Mouse (Mus musculus): ENCODE data around the gene 9830107B12Rik.

Gene 9830107B12Rik

DNA sequence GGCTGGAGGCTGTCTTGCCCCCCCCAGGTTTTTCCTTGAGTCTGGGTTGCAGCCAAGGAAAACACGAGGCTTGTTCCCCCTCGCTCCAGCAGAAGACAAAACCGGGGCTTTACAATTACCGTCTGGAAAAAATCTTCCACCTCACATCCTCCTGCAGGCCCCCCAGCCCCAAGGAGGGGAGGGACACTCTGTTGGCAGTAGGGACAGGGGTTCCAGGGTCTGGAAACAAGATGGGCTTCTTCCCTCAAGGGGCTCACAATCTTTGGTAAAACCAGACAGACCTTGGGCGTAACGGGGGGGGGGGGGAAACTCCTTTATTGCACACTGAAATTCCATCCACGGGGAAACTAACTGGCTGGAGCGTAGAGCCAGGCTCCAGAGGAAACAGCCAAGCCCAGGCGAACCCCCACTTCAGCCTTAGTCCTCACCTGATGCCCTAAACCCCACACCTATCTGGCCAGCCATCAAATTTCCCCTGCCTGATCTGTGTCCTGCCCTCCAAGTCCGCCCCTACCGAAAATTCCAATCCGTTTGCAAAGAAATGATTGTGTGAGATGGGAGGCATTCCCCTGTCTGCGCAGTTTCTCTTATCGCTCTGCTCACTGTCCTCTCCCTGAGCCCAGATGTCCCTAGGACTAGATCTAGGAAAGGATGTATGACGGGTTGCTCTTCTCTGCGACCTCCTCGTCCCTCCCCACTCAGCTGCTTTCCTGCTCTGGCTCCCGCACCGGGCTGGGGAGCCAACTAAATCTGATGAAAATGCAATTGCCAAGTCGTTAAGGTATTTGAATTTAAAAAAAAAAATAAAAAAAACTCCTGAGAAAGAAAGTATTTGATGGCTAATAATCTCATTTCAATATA, 51.0 kb downstream of the 9830107B12Rik start:
- no peak for DNase-seq (ENCODE audit: extremely low read depth, low read depth)

DNA sequence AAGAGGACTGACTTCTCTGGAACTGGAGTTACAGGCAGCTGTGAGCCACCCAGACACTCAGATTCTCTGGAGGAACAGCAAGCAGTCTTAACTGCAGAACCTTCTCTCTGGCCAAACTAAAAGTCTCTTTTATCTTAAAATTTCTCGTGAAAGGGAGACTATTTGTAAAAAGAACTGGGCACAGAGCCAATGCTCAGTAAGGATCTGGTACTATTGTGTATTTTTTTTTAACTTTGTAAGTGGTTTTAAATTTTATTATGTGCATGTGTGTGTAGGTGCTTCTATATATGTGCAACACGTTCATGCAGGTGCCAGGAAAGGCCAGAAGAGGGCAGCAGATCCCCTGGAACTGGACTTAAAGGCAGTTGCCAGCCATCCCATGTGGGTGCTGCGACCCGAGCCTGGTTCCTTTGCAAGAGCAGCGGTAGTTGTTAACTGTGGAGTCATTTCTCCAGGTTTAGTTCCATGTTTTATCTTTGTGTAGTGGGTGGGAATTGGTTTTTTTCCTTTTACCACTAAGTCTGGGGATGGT, 52.7 kb downstream of the 9830107B12Rik start:
- no peak for DNase-seq (ENCODE audit: extremely low read depth, low read depth)

DNA sequence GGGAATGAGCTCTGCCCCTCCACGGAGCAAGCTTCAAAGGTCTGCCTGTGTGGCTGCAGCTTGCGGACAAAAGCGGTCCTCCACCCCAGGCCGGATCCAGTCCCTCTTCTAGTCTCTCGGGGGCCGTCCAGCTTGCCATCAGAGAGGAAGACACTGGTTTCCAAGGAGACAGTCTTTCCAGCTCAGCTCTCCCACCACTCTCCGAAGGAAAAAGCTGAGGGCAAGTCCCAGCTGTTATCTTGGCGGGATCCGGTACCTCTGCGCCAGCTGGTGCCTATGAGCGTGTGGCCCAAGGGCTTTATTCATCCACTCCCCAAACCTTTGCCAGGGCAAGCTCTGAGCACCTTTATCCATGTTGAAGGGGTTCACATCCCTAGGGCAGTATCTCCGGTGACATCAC, 55.8 kb downstream of the 9830107B12Rik start:
- no peak for DNase-seq (ENCODE audit: extremely low read depth, low read depth)

DNA sequence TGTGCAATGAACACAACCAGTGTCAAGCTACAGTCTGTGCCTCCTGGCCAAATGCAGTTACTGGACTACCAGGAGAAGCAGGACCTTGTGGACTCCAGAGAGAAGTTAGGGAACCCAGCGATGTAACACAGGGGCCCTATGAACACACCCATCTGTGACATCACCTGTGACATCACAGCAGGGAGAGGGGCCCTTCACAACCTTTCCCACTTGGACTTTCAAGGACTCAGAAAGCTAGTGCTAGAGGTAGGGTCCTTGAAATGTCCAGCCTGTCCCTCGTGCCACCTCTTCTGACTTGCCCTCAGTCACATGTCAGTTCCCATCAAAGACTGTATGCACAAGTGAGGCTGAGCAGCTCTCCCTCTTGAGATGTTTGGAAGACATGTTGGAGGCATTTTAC, 56.6 kb downstream of the 9830107B12Rik start:
- no peak for DNase-seq (ENCODE audit: extremely low read depth, low read depth)

GRCm38 (mm10) chr17:48089019-48089418, 57.0 kb downstream of the 9830107B12Rik start, which contains the start of gene 1700067P10Rik:
Gene 1700067P10Rik, plus strand, starts transcription at chr17:48089319.
- DNase-seq (ENCODE audit: extremely low read depth, low read depth) = no peak

DNA sequence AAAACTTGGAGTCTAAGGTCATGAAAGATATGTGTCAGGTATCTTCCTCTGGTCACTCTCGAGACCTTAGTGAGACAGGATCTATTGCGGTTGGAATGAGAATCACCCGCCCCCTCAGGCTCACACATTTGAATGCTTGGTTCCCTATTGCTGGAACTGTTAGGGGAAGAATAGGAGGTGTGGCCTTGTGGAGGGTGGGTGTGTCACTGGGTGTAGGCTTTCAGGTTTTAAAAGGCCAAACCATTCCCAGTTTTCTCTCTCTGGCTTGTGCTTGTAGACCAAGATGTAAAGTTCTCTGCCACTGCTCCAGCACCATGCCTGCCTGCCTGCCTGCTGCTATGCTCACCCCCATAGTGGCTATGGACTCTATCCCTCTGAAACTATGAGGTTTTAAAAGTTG, 65.4 kb downstream of the 9830107B12Rik start:
- no peak for DNase-seq (ENCODE audit: extremely low read depth, low read depth)

All from MEL-GATA-1-ER (cell line).